Mouse (Mus musculus) adrenal gland, postnatal 25 days (tissue): ENCODE measurements around the gene Kcnk6. TPM values are rescaled to one million over a fixed set of nuclear protein-coding genes. Genes with fewer than 3 reads are reported as not detected.
"Not testable (repeated sequence)": the region's sequence is repeated elsewhere in the genome, so short reads cannot be mapped to it uniquely, and the experiment has no call there.

Experiments
- DNase-seq: peaks from one replicate; pipeline ENCODE4 v3.0.0; 2021; ENCODE audit warnings: mixed read lengths
- total RNA-seq: library from RNA; stranded (reverse); gene quantifications from 2 replicates; pipeline ENCODE4 v1.2.3, GENCODE M21; 2021

Gene Kcnk6
- total RNA-seq, 1 experiment from 2014 or later, result 1.1 TPM

GRCm38 (mm10) chr7:29246619-29247313, 14.5 kb upstream of the Kcnk6 start:
- DNase-seq, result no peak

GRCm38 (mm10) chr7:29246015-29246414, 13.7 kb upstream of the Kcnk6 start:
- no peak for DNase-seq

GRCm38 (mm10) chr7:29244732-29245416, 12.6 kb upstream of the Kcnk6 start:
- DNase-seq, result peak; percentile 44

GRCm38 (mm10) chr7:29238019-29238967, 6.0 kb upstream of the Kcnk6 start, which contains the start of gene Yif1b:
Gene Yif1b (plus strand): TSS chr7:29238329.
- peak; percentile 97 for DNase-seq

GRCm38 (mm10) chr7:29237596-29237995, 5.3 kb upstream of the Kcnk6 start:
- not testable (repeated sequence) for DNase-seq

GRCm38 (mm10) chr7:29236593-29236992, 4.3 kb upstream of the Kcnk6 start:
- DNase-seq, result no peak

GRCm38 (mm10) chr7:29234661-29235060, 2.3 kb upstream of the Kcnk6 start:
- no peak for DNase-seq

GRCm38 (mm10) chr7:29233745-29234144, 1.4 kb upstream of the Kcnk6 start:
- DNase-seq, result no peak

- DNase-seq, result no peak
Measured at GRCm38 (mm10) chr7:29231517-29231916, 798 bp downstream of the Kcnk6 start.

GRCm38 (mm10) chr7:29230560-29230959, 1.8 kb downstream of the Kcnk6 start:
- DNase-seq, result no peak

- DNase-seq, result no peak
Measured at GRCm38 (mm10) chr7:29228202-29228601, 4.1 kb downstream of the Kcnk6 start.

- DNase-seq, result no peak
Measured at GRCm38 (mm10) chr7:29225520-29225919, 6.8 kb downstream of the Kcnk6 start.

- no peak for DNase-seq
Measured at GRCm38 (mm10) chr7:29224756-29225394, 7.4 kb downstream of the Kcnk6 start.

- DNase-seq, result no peak
Measured at GRCm38 (mm10) chr7:29214846-29215245, 17.5 kb downstream of the Kcnk6 start.

- DNase-seq, result no peak
Measured at GRCm38 (mm10) chr7:29214236-29214635, 18.1 kb downstream of the Kcnk6 start.

GRCm38 (mm10) chr7:29213675-29214082, 18.6 kb downstream of the Kcnk6 start, which contains the start of gene Catsperg1:
Gene Catsperg1 (minus strand): TSS chr7:29214035.
- no peak for DNase-seq

- not testable (repeated sequence) for DNase-seq
Measured at GRCm38 (mm10) chr7:29212775-29213560, 19.3 kb downstream of the Kcnk6 start.

- DNase-seq, result no peak
Measured at GRCm38 (mm10) chr7:29212199-29212765, 20.0 kb downstream of the Kcnk6 start.

- peak; percentile 71 for DNase-seq
Measured at GRCm38 (mm10) chr7:29211415-29212198, 20.7 kb downstream of the Kcnk6 start.

- peak; percentile 29 for DNase-seq
Measured at GRCm38 (mm10) chr7:29211013-29211412, 21.3 kb downstream of the Kcnk6 start.
